Mouse (Mus musculus) layer of hippocampus, adult 2 months (tissue): Measurements from ENCODE around the gene Ccdc71. TPM values are rescaled to one million over a fixed set of nuclear protein-coding genes. Genes with fewer than 3 reads are reported as not detected.

Experiments
- DNase-seq, 2 experiments: peaks; one replicate each; pipeline ENCODE4 v3.0.0; 2022; ENCODE audit warnings: low spot score in 2 of 2
- H3K27ac ChIP-seq: fragments of 200-600 bp; 2 replicates; pipeline ENCODE4 v1.8.1; 2022
- H3K4me3 ChIP-seq: fragments of 200-600 bp; 2 replicates; pipeline ENCODE4 v1.8.1; 2022; ENCODE audit warnings: mild to moderate bottlenecking
- CTCF ChIP-seq: fragments of 200-600 bp; conservative IDR thresholded peaks from 2 replicates; pipeline ENCODE4 v1.8.1; 2022; ENCODE audit warnings: antibody characterized with exemption, mild to moderate bottlenecking, moderate library complexity
- total RNA-seq, 2 experiments: library from RNA; stranded (reverse); gene quantifications; 2 replicates each; pipeline ENCODE4 v1.2.3; 2021

The Ccdc71 gene
- total RNA-seq, 2 experiments from 2014 or later: 36.7 to 40.6 TPM

GRCm38 (mm10) chr9:108484021-108484420 lies 23.7 kb downstream of the Ccdc71 start:
- Histone ChIP-seq H3K27ac (no peak overlapping the region), H3K4me3 (no peak overlapping the region)
- no peak for DNase-seq
- TF ChIP-seq CTCF: no peak

- Histone ChIP-seq H3K4me3 (no peak overlapping the region), H3K27ac (no peak overlapping the region)
- no peak for DNase-seq
- TF ChIP-seq CTCF: no peak
Observed at GRCm38 (mm10) chr9:108485301-108485875, 25.1 kb downstream of the Ccdc71 start.

DNA sequence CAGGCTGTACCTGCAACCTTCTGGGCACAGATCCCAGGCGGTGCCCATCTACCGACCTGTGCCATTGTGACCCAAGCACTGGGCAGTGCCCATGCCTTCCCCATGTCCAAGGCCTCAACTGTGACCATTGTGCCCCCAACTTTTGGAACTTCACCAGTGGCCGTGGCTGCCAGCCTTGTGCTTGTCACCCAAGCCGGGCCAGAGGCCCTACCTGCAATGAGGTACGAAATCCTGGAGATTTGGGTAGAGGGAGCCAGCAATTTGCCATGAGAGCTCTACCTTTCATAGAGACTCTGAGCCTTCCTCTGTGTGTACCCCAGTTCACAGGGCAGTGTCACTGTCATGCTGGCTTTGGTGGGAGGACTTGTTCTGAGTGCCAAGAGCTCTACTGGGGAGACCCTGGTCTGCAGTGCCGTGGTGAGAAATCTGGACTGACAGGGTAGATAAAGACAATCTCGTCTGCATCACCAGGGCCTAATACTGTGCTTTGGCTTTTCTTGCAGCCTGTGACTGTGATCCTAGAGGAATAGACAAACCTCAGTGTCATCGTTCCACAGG lies 26.7 kb downstream of the Ccdc71 start:
- TF ChIP-seq CTCF: no peak
- Histone ChIP-seq H3K4me3 (no peak overlapping the region), H3K27ac (no peak overlapping the region)
- DNase-seq: no peak

DNA sequence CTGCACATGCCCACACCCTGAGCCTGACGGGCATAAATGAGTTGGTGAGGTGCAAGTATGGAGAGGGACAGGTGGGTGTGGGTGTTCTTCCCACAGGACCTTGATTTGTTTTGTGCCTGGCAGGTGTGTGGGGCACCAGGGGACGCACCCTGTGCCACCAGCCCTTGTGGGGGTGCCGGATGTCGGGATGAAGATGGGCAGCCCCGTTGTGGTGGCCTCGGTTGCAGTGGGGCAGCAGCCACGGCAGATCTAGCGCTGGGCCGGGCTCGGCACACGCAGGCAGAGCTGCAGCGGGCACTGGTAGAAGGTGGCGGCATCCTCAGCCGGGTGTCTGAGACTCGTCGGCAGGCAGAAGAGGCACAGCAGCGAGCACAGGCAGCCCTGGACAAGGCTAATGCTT lies 28.1 kb downstream of the Ccdc71 start:
- no peak overlapping the region for H3K27ac ChIP-seq
- no peak for TF ChIP-seq CTCF
- no peak overlapping the region for H3K4me3 ChIP-seq
- DNase-seq: no peak

- H3K27ac ChIP-seq: peak overlapping the region; percentile 97; the same call in 1 of the 2 replicates
- TF ChIP-seq CTCF: no peak
Observed at GRCm38 (mm10) chr9:108489215-108489614, 28.9 kb downstream of the Ccdc71 start.

DNA sequence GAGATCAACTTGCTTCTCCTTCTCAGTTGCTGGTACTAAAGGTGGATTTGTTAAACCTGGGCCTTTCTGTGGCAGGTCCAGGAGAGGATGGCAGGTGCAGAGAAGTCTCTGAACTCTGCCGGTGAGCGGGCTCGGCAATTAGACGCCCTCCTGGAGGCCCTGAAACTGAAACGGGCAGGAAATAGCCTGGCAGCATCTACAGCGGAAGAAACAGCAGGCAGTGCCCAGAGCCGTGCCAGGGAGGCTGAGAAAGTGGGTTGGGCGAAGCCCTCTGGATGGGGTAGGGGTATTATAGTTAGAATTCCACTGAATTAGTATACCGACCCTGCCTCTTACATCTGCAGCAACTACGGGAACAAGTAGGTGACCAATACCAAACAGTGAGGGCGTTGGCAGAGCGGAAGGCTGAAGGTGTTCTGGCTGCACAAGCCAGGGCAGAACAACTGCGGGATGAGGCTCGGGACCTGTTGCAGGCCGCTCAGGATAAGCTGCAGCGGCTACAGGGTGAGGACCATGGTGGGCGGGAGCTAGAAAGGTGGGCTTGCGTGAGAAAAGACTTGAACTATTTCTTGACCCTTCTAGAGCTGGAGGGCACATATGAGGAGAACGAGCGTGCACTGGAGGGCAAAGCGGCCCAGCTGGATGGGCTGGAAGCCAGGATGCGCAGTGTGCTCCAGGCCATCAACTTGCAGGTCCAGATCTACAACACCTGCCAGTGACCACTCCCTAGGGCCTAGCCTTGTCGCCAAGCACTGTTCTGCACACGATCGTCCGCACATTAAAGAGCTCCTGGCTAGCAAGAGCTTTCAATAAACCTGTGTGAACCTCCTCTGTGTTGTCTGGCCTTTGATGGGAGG lies 29.6 kb downstream of the Ccdc71 start:
- TF ChIP-seq CTCF: no peak
- no peak for DNase-seq

More at GRCm38 (mm10) chr9:108489215-108489614, 28.9 kb downstream of the Ccdc71 start:
- no peak for DNase-seq
- H3K4me3 ChIP-seq: no peak overlapping the region

DNA sequence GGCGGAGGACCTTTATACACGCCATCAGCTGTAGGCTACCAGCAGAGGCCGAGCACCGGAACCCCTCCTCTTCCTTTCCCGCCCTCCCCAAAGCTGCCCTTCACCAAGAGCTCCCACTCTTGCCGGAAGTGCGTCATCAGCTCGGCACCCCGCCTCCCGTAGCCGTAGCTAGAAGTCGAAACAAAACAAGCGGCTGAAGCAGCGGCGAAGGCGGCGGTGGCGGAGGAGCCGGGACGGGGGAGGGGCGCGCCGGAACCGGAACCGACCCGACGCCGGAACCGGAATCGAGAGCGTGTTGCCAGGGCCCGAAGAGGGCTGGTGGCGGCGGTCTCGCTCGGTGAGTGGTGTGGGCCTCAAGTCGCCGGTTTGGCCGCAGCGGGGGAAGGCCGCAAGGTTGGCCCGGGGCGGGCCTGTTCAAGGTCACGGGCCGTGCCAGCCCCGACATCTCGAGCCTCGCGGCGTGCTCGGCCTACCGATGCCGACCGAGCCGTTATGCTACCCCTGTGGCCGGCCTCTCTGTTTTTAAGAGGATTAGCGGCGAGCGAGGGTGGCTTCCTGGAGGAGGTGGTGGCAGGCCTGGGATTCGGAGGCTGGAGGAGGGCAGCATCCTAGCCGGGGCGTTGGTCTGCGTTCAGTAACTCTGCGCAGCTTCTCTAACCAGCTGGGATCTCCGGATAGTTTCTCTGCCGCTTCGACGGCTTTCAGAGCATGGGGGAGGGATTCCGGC lies 30.4 kb downstream of the Ccdc71 start, which contains the start of gene Usp19:
TSS of gene Usp19 (plus strand) at position 44 of the 727 bp plus-strand sequence.
- Histone ChIP-seq H3K27ac (peak within 1 kb of the TSS; percentile 97), H3K4me3 (peak within 1 kb of the TSS; percentile 95)
- DNase-seq: peak; percentile 96 to 98
- TF ChIP-seq CTCF: 0 out of 2 replicates have a peak, but pooled peaks have one; percentile 12

More for the DNA sequence above, 29.6 kb downstream of the Ccdc71 start:
- peak overlapping the region; percentile 95 for H3K4me3 ChIP-seq
- peak overlapping the region; percentile 97 for H3K27ac ChIP-seq

DNA sequence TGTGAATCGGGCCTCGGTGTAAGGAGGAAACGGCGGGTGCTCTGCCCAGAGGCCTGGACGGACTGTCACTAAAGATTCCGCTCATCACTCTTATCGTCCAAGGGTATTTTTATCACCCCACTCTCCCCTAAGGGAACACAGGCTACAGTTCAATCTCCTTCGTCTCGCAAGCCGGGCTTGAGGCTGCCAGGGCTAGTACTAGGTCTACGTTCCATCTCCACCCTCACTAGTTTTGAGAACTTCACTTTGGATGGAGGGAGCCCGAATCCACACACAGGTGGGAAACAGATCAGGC lies 30.9 kb downstream of the Ccdc71 start:
- Histone ChIP-seq H3K4me3 (peak overlapping the region; percentile 95), H3K27ac (peak overlapping the region; percentile 97)
- DNase-seq: no peak
- TF ChIP-seq CTCF: no peak

- no peak for TF ChIP-seq CTCF
- Histone ChIP-seq H3K27ac (peak overlapping the region; percentile 57), H3K4me3 (peak overlapping the region; percentile 95)
- no peak for DNase-seq
Observed at GRCm38 (mm10) chr9:108492043-108492750, 31.9 kb downstream of the Ccdc71 start.

DNA sequence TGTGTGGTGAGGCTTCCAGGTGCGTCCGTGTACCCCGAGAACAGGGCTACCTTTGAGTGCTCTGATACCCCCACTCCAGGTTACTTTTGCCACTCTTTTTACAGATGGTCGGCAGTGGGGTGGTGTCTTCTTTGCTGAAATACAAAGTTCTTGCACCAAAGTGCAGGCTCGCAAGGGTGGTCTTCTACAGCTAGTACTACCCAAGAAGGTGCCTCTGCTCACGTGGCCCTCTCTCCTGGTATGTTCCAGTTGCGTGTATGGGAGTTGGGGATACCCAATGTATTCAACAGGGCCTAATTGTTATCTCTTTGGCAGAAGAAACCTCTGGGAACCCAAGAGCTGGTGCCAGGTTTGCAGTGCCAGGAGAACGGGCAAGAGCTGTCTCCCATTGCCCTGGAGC lies 32.9 kb downstream of the Ccdc71 start:
- H3K4me3 ChIP-seq: no peak overlapping the region
- DNase-seq: no peak
- H3K27ac ChIP-seq: no peak overlapping the region
- no peak for TF ChIP-seq CTCF

- no peak overlapping the region for H3K27ac ChIP-seq
- no peak for DNase-seq
- TF ChIP-seq CTCF: no peak
- H3K4me3 ChIP-seq: no peak overlapping the region
Observed at GRCm38 (mm10) chr9:108494146-108494825, 34.0 kb downstream of the Ccdc71 start.

GRCm38 (mm10) chr9:108494905-108495304 lies 34.6 kb downstream of the Ccdc71 start:
- Histone ChIP-seq H3K4me3 (no peak overlapping the region), H3K27ac (no peak overlapping the region)
- no peak for DNase-seq
- TF ChIP-seq CTCF: no peak
